Comparison of ENCODE assay signal across 7 mouse cellular contexts in the genomic region with DNA sequence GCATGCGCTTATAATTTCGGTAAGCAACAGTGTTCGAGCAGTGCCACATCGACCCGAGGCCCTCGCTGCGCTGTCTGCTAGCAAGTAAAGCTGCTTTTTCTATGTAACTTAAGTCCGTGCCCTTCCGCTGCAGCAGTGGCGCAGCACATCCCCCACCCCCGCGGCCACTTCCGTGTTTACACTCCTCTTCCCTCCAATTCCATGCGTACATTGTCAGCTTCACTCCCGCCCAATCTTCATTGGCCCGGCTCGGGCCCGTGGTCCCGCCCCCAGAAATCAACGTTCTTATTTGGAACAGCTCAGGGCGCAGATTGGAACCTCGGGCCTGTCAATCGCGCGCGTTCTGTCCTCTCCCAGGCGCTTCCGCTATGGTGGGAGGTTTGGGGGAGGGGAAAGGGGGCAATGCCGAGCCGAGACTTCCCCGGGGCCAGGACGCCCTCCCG. TPM values are rescaled to one million over a fixed set of nuclear protein-coding genes. Genes with fewer than 3 reads are reported as not detected.
DNase-seq lines count a peak whose midpoint lies in the region; ATAC-seq lines count a peak whose summit lies in the region.

No protein-coding gene starts in this region.

- ATAC-seq in intestine, embryonic 16.5 days, result peak; percentile 97
- peak; percentile 98 for ATAC-seq in midbrain, embryonic 11.5 days (ENCODE audit: low FRiP score)

- intact Hi-C loops in left cerebral cortex, postnatal 36 days (cut with DNase I), result loop anchor here (2.0 to 5.0 kb wide), 2 partner anchors 49 to 65 kb away; partner anchors contain the start of gene Elf2

- H3K9me3 ChIP-seq in intestine, embryonic 16.5 days (ENCODE audit: control insufficient read depth, low read length), result no peaks in the 10 kb centered on the region
- H3K9me3 ChIP-seq in midbrain, embryonic 11.5 days (ENCODE audit: control insufficient read depth, low read length), result no peaks in the 10 kb centered on the region

- H3K4me3 ChIP-seq in intestine, embryonic 16.5 days (ENCODE audit: low read length), result peak overlapping the region; percentile 99
- H3K4me3 ChIP-seq in midbrain, embryonic 11.5 days (ENCODE audit: low read depth, low read length), result peak overlapping the region; percentile 97

- H3K36me3 ChIP-seq in intestine, embryonic 16.5 days (ENCODE audit: control insufficient read depth, insufficient read depth, low read length), result no peaks in the 10 kb centered on the region
- H3K36me3 ChIP-seq in midbrain, embryonic 11.5 days (ENCODE audit: control insufficient read depth, insufficient read depth, low read length), result no peaks in the 10 kb centered on the region

- peak overlapping the region; percentile 73 for H3K4me2 ChIP-seq in intestine, embryonic 16.5 days (ENCODE audit: low read depth, low read length)
- H3K4me2 ChIP-seq in midbrain, embryonic 11.5 days, result peak overlapping the region; percentile 77

- peaks cover 11% of the 10 kb centered on the region for H3K4me1 ChIP-seq in intestine, embryonic 16.5 days (ENCODE audit: control insufficient read depth, insufficient read depth, low read length)
- H3K4me1 ChIP-seq in midbrain, embryonic 11.5 days (ENCODE audit: control insufficient read depth, insufficient read depth, low read length), result peaks cover 5% of the 10 kb centered on the region

- peak overlapping the region; percentile 98 for H3K9ac ChIP-seq in intestine, embryonic 16.5 days (ENCODE audit: low read depth, low read length)
- peak overlapping the region; percentile 92 for H3K9ac ChIP-seq in midbrain, embryonic 11.5 days (ENCODE audit: low read length)

- WGBS in intestine, embryonic 16.5 days, result under 1% methylated on average over 31 of the region's 33 CpGs
- under 1% methylated on average over 31 of the region's 33 CpGs for WGBS in midbrain, embryonic 11.5 days

- peak; percentile 98 for DNase-seq in adrenal gland, postnatal 10 days
- DNase-seq in embryo, embryonic 9.5 days (ENCODE audit: extremely low spot score), result peak; percentile 98
- DNase-seq in gastrocnemius, postnatal 4 days (ENCODE audit: low spot score in 2 of 2), result peak; percentile 95 to 98
- DNase-seq in left cerebral cortex, postnatal 36 days (ENCODE audit: low spot score in 2 of 2), result peak; percentile 96 to 97
- DNase-seq in midbrain, embryonic 11.5 days (ENCODE audit: low spot score, missing footprints), result peak; percentile 98
- DNase-seq in skeletal muscle tissue, adult 2 months (ENCODE audit: low read depth, low spot score), result peak; percentile 97

- no peaks in the 10 kb centered on the region for H3K27me3 ChIP-seq in intestine, embryonic 16.5 days (replicated peaks; ENCODE audit: control insufficient read depth, insufficient read depth, low read length)
- no peaks in the 10 kb centered on the region for H3K27me3 ChIP-seq in midbrain, embryonic 11.5 days (ENCODE audit: control insufficient read depth, insufficient read depth, low read length)

- peak overlapping the region; percentile 100 for H3K27ac ChIP-seq in intestine, embryonic 16.5 days (ENCODE audit: low read length)
- peak overlapping the region; percentile 92 for H3K27ac ChIP-seq in midbrain, embryonic 11.5 days (ENCODE audit: low read depth, low read length)

RNA-seq across cellular contexts. Expression of gene Noct, which starts 51.7 kb away (rescaled TPM):
- 10 to 100 TPM; 24.7 to 60.6 TPM for total RNA-seq in adrenal gland, postnatal 10 days (2021)
- 10 to 100 TPM; 11.0 to 12.3 TPM for total RNA-seq in gastrocnemius, postnatal 4 days (2021)
- polyA plus RNA-seq in intestine, embryonic 16.5 days (2015; fragmentation: Nextera tagmentation; extraction: Ambion mirVana), result 4.9 TPM in 2 replicates
- total RNA-seq in left cerebral cortex, postnatal 36 days (2021), result 10 to 100 TPM; 49.8 to 54.2 TPM
- polyA plus RNA-seq in midbrain, embryonic 11.5 days (2014; fragmentation: Nextera tagmentation; extraction: Ambion mirVana), result 11.6 and 12.9 TPM in 2 replicates

Comparison
In these comparisons a context has a peak if more than half of its experiments do, and no peak if none do; other contexts are left out.
1. Peak in every context shown above with its lines: DNase-seq, ATAC-seq, H3K4me3 ChIP-seq and H3K27ac ChIP-seq.